Mouse (Mus musculus): ENCODE data around the gene Duxf3. TPM values are rescaled to one million over a fixed set of nuclear protein-coding genes. Genes with fewer than 3 reads are reported as not detected.

Duxf3 gene
- polyA plus RNA-seq, 1 experiment from 2014 or later, result not detected

GRCm38 (mm10) chr10:58214934-58215333, 17.5 kb downstream of the Duxf3 start:
- no peak overlapping the region for H3K4me2 ChIP-seq
- H3K27me3 ChIP-seq, result no peaks in the 10 kb centered on the region
- no peak for ATAC-seq (ENCODE audit: low read depth)
- WGBS, result 77% methylated on average over 5 of the region's 5 CpGs
- no peak overlapping the region for H3K27ac ChIP-seq (replicated peaks)
- no peak overlapping the region for H3K9ac ChIP-seq
- no peaks in the 10 kb centered on the region for H3K4me1 ChIP-seq (replicated peaks)
- 0 out of 2 replicates have a peak, but pooled peaks cover 2% of the 10 kb centered on the region for H3K9me3 ChIP-seq
- H3K4me3 ChIP-seq, result no peak overlapping the region
- no peaks in the 10 kb centered on the region for H3K36me3 ChIP-seq

GRCm38 (mm10) chr10:58214497-58214896, 18.0 kb downstream of the Duxf3 start:
- ATAC-seq (ENCODE audit: low read depth), result no peak
- no peaks in the 10 kb centered on the region for H3K4me1 ChIP-seq (replicated peaks)

DNA sequence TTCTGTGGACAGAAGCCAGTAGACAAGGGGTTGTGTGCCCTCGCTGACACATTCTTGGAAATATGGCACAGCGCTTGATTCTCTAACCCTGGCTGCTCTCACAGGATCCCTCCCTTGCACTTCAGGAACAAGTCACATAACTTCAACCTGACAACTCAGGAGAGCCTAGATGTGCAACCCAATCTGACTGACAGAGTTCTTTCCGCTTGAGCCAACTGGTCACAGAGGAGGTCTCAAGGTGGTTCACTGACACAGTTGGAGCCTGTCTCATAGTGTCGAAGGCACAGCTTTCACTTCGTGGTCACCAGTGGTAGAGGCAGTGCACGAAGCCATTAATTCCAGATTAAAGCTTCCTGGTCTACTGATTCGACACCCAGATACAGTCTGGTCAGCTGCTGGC, 20.2 kb downstream of the Duxf3 start:
- ATAC-seq (ENCODE audit: low read depth), result no peak
- H3K27me3 ChIP-seq, result no peaks in the 10 kb centered on the region
- H3K4me3 ChIP-seq, result no peak overlapping the region
- no peak overlapping the region for H3K9ac ChIP-seq
- no peaks in the 10 kb centered on the region for H3K4me1 ChIP-seq (replicated peaks)
- no peak overlapping the region for H3K27ac ChIP-seq (replicated peaks)
- no peaks in the 10 kb centered on the region for H3K36me3 ChIP-seq
- 79% methylated on average over 7 of the region's 7 CpGs for WGBS
- 0 out of 2 replicates have a peak, but pooled peaks cover 2% of the 10 kb centered on the region for H3K9me3 ChIP-seq
- H3K4me2 ChIP-seq, result no peak overlapping the region

More at GRCm38 (mm10) chr10:58214497-58214896, 18.0 kb downstream of the Duxf3 start:
- H3K9me3 ChIP-seq, result 0 out of 2 replicates have a peak, but pooled peaks cover 2% of the 10 kb centered on the region
- H3K9ac ChIP-seq, result no peak overlapping the region
- H3K4me2 ChIP-seq, result no peak overlapping the region
- H3K27ac ChIP-seq (replicated peaks), result no peak overlapping the region
- H3K4me3 ChIP-seq, result no peak overlapping the region
- H3K27me3 ChIP-seq, result no peaks in the 10 kb centered on the region
- H3K36me3 ChIP-seq, result no peaks in the 10 kb centered on the region

DNA sequence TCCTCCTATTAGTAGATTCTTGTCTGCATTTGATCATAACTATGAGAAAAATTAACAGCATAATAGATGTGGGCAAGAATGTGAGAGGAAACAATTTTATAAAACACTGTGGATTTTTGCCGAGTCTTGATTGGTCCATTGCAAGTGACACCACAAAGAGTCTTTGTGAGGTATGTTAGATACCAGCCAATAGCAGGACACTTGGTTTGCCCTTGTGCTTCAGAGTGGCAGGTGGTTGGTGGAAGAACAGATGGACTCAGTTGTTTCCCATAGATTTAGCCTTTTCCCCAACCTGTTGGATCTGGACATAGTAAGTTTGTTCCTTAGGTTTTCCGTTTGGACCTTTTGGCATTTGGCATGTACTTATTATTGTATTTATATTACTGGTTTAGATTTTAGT, 21.3 kb downstream of the Duxf3 start:
- H3K4me2 ChIP-seq, result no peak overlapping the region
- 95% methylated on average over 2 of the region's 2 CpGs for WGBS
- H3K9ac ChIP-seq, result no peak overlapping the region
- H3K4me1 ChIP-seq (replicated peaks), result no peaks in the 10 kb centered on the region
- H3K27me3 ChIP-seq, result no peaks in the 10 kb centered on the region
- peaks cover 5% of the 10 kb centered on the region; the same call in 1 of the 2 replicates for H3K9me3 ChIP-seq
- no peak for ATAC-seq (ENCODE audit: low read depth)
- H3K4me3 ChIP-seq, result no peak overlapping the region
- no peak overlapping the region for H3K27ac ChIP-seq (replicated peaks)
- no peaks in the 10 kb centered on the region for H3K36me3 ChIP-seq

DNA sequence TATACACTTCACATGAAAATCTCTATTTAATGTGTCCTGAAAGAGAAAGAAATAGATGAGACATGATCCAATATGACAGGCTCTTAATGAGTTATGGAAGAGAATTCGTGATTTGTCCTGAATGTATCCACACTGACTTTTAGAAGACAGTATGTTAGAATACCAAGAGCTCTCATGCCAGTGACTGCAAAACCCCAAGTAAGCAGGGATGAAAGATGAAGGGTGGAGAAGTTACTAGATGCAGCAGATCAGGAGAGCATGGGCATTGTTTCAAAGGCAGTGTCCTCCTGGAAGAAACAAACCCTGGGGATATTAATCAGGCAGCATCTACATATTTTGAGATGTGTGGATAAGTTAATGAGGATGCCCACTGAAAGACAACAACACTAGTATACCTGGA, 22.0 kb downstream of the Duxf3 start:
- Histone ChIP-seq H3K27ac (replicated peaks) (no peak overlapping the region), H3K4me3 (no peak overlapping the region), H3K4me1 (replicated peaks) (no peaks in the 10 kb centered on the region), H3K27me3 (no peaks in the 10 kb centered on the region), H3K4me2 (no peak overlapping the region), H3K36me3 (no peaks in the 10 kb centered on the region), H3K9ac (no peak overlapping the region), H3K9me3 (peaks cover 10% of the 10 kb centered on the region; the same call in 1 of the 2 replicates)
- ATAC-seq (ENCODE audit: low read depth), result no peak
- WGBS, result 67% methylated on average over 1 of the region's 1 CpGs

GRCm38 (mm10) chr10:58209710-58210467, 22.6 kb downstream of the Duxf3 start:
- 81% methylated on average over 2 of the region's 2 CpGs for WGBS
- no peaks in the 10 kb centered on the region for H3K27me3 ChIP-seq
- peaks cover 10% of the 10 kb centered on the region; the same call in 1 of the 2 replicates for H3K9me3 ChIP-seq
- H3K27ac ChIP-seq (replicated peaks), result no peak overlapping the region
- H3K36me3 ChIP-seq, result no peaks in the 10 kb centered on the region
- H3K4me3 ChIP-seq, result no peak overlapping the region
- no peak overlapping the region for H3K9ac ChIP-seq
- H3K4me2 ChIP-seq, result no peak overlapping the region
- no peak for ATAC-seq (ENCODE audit: low read depth)
- no peaks in the 10 kb centered on the region for H3K4me1 ChIP-seq (replicated peaks)

DNA sequence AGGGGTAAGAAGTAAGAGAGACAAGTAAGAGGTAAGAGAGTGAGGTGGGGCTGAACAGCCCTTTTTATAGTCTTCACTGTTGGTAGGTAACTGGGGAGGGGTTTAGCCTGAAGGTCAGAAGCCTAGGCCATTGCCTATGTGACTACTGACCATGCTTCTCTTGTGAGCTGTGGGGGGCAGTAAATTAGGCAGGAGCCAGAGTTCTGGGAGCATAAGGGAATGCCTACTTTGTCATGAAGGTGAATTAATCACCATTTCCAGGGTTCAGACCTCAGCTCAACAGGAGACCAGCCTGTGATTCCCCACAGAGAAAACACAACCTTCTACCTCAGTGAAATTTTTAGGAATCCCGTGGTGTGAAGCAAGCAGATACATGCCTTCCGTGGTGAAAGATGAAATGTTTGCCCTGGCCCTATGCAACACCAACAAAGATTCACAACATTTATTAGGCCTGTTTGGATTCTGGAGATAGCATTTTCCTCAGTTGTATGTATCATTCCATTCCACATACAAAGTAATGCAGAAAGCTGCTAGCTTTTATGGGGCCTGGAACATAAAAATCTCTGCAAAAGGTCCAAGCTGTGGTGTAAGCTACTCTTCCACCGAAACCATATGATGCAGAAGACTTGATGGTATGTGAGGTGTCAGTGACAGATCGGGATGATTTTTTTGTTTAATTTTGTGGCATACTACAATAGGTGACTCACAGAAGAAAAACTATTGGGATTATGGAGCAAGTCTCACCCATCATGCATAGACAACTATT, 25.7 kb downstream of the Duxf3 start:
- Histone ChIP-seq H3K4me1 (replicated peaks) (no peaks in the 10 kb centered on the region), H3K36me3 (no peaks in the 10 kb centered on the region), H3K27ac (replicated peaks) (no peak overlapping the region), H3K4me3 (no peak overlapping the region), H3K4me2 (no peak overlapping the region), H3K9ac (no peak overlapping the region), H3K27me3 (no peaks in the 10 kb centered on the region), H3K9me3 (peaks cover 10% of the 10 kb centered on the region; the same call in 1 of the 2 replicates)
- 90% methylated on average over 4 of the region's 4 CpGs for WGBS
- no peak for ATAC-seq (ENCODE audit: low read depth)

DNA sequence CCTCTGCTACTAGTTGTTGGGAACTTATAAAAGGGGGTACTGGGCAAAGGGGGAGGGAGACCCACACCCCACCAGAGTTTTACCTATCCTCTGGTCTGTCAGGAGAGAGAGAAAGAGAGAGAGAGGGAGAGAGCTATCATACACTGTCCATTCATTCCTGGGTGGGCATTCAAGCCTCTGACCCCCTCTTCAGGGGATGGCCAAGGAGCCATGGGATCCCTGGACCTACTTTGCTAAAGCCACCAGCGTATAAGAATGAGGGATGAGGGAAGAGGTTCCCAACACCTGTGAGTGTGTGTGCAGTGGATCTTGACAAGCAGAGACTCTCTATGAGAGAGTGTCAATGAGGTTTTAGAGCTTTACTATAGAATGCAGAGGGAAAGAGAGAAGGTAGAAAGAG, 26.5 kb downstream of the Duxf3 start:
- H3K9ac ChIP-seq, result no peak overlapping the region
- peaks cover 10% of the 10 kb centered on the region; the same call in 1 of the 2 replicates for H3K9me3 ChIP-seq
- H3K27me3 ChIP-seq, result no peaks in the 10 kb centered on the region
- ATAC-seq (ENCODE audit: low read depth), result no peak
- H3K4me1 ChIP-seq (replicated peaks), result no peaks in the 10 kb centered on the region
- 43% methylated on average over 1 of the region's 1 CpGs for WGBS
- no peak overlapping the region for H3K4me2 ChIP-seq
- no peak overlapping the region for H3K27ac ChIP-seq (replicated peaks)
- no peaks in the 10 kb centered on the region for H3K36me3 ChIP-seq
- no peak overlapping the region for H3K4me3 ChIP-seq

Other genes starting within 250 kb of the Duxf3 start
- gene AW822073, start 7.7 kb downstream of the Duxf3 start, polyA plus RNA-seq (2015; fragmentation: Nextera tagmentation; extraction: Ambion mirVana), result not detected in 2 replicates
- gene Gm4981, start 4.0 kb upstream of the Duxf3 start, polyA plus RNA-seq (2015; fragmentation: Nextera tagmentation; extraction: Ambion mirVana), result not detected in 2 replicates
- gene Gcc2, start 22.8 kb upstream of the Duxf3 start, polyA plus RNA-seq (2015; fragmentation: Nextera tagmentation; extraction: Ambion mirVana), result 85.1 and 85.3 TPM in 2 replicates
- gene Lims1, start 90.8 kb upstream of the Duxf3 start, polyA plus RNA-seq (2015; fragmentation: Nextera tagmentation; extraction: Ambion mirVana), result 72.2 and 75.3 TPM in 2 replicates
- 17.3 and 19.6 TPM in 2 replicates for gene Ranbp2, start 214.2 kb upstream of the Duxf3 start, polyA plus RNA-seq (2015; fragmentation: Nextera tagmentation; extraction: Ambion mirVana)